Mouse (Mus musculus) c-Kit-positive CD71-positive TER-119-positive erythroid progenitor cells, embryonic 14.5 days (primary cell): ENCODE results near the gene Slc30a2.
"Not testable (repeated sequence)": the region's sequence is repeated elsewhere in the genome, so short reads cannot be mapped to it uniquely, and the experiment has no call there.

ENCODE experiments used
- DNase-seq: peaks from one replicate; pipeline ENCODE4 v3.0.0-alpha.2; 2013; ENCODE audit warnings: low spot score

Slc30a2 gene

DNA sequence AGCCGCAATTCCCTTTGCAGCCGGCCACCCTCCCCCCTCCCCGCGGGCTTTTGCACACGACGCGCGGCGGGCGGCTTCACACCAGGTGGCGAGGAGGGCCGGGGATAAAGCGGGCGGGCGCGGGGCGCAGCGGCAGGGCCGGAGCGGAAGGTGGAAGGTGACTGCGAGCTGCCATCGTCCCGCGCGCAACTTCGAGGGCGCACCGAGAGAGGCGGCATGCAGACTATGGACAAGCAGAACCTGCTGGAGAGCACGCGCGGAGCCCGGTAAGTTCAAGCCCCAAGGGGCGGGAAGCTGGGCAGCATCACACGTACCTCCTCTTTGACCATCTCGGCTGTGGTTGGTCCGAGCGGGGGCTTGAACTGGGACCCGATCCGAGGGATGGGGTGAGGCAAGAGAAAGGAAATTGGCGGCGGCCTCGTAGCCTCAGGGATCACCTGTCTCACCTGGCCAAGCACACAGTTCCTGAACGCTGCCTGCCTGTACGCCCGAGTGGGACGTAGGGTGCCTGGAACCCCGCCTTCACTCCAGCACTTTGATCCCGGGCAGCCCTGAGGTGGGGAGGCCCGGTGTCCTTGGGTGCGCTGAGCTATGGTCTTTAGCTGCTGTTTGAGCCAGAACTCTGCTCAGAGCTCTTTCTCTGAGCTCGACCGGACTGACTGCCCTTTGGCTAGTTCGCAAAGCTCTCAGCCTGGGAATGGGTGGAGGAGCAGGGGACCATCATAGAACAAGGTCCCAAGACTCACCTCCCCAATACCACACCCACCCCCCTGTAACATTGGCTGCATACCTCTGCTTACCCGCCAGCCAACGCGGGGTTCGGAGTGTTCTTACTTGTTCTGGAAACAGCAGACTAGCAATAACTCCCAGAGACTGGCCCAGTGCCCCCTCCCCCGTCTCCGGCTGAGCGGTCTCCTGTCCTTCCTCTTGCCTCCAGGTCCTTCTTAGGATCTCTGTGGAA, at the start of gene Slc30a2:
TSS of gene Slc30a2 (plus strand) at position 111 of the 961 bp plus-strand sequence.
- DNase-seq = no peak

DNA sequence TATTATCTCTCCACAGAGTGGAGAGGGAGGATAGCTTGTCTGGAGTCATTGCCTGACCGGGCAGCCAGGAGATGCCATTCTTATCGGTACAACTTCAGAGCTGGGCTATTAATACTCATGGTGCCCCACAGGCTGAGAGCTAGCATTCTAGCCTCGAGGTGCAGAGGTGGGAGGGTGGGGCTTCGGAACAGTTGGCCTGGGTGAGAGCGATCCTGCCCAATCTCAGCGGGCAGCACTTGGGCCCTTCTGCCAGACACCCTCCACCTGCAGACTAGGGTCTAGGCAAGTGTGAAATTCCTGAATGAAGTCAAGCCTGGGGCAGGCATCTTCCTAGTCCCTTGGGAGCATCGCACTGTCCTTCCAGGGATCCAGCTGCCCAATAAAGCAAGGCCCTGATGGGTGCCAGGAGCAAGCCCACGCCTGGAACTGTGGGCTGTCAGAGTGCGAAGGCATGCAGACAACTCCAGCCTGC, 49.3 kb upstream of the Slc30a2 start:
- DNase-seq = no peak

DNA sequence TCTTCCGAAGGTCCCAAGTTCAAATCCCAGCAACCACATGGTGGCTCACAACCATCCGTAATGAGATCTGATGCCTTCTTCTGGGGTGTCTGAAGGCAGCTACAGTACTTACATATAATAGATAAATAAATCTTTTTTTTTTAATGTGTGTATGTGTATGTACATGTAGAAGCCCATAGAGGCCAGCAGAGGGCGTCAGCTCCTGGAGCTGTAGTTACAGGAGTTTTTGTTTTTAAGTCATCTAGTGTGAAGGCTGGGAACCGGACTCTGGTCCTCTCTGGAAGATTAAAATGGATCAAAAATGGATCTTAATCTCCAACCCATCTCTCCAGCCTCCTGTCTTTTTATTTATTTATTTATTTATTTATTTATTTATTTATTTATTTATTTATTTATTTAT, 46.9 kb upstream of the Slc30a2 start:
- DNase-seq = not testable (repeated sequence)

DNA sequence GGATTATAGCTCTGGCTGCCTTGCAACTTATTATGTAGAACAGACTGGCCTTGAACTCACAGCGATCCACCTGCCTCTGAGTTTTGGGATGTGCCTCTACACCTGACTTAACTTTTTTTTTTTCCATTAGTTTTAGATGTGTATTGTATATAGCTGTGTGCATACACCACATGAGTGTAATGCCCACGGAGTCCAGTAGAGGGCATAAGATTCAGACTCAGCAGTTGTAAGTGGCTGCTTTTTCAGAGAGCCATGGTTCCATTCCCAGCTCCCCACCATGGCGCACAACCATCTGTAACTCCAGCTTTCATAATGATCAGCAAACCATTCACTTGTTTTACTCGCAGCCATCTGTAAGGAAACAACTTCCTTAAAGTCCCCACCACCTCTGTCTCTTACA, 46.5 kb upstream of the Slc30a2 start:
- no peak for DNase-seq

DNA sequence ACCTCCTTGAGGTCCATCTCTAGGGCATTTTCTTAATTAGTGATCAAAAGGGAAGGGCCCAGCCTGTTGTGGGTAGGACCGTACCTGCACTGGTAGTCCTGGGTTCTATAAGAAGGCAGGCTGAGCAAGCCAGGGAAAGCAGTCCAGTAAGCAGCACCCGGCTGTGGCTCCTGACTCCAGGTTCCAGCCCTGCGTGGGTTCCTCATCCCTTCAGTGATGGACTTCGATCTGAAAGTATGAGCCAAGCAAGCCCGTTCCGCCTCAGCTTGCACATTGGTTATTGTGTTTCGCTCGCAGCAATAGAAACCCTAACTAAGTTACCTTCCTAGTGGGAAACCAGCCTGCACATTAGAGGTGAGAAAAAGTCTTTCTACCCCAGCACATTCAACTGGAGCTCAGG, 45.6 kb upstream of the Slc30a2 start:
- no peak for DNase-seq

DNA sequence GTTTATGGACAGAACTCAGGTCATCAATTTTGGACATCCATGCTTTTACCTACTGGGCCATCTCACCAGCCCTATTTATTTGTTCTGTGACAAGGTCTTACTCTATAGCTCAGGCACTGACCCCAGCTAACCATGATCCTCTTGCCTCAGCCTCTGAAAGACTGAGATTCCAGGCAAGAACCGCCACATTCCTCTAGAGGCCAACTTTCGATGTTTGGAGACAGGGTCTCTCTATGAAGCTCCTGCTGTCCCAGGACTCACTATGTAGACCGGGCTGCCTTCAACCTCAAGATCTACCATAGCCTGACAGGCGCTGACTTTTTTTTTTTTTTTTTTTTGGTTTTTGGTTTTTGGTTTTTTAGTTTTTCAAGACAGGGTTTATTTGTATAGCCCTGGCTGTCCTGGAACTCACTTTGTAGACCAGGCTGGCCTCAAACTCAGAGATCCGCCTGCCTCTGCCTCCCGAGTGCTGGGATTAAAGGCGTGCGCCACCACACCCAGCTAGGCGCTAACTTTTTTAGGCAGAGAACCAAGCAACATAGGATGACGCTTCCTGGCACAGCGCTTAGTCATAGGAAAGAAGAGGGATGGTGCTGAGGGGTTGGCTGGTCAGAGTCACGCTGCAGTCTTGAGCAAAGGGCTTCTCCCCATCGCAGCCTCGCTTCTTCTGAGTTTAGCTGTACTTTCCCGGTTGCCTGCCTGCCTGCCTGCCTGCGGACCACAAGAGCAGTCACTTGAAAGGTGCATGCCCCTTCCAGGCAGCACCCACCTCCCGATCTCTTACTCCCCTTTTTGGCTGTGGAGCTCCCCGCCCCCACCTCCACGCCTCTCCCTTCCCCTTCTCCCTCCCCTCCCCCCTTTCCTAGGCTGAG, 44.1 kb upstream of the Slc30a2 start:
- no peak for DNase-seq

GRCm38 (mm10) chr4:134299498-134299810, 43.5 kb upstream of the Slc30a2 start:
- DNase-seq = no peak

- DNase-seq = no peak
Measured at GRCm38 (mm10) chr4:134300316-134300715, 42.7 kb upstream of the Slc30a2 start.

- DNase-seq = no peak
Measured at GRCm38 (mm10) chr4:134302084-134302483, 40.9 kb upstream of the Slc30a2 start.

DNA sequence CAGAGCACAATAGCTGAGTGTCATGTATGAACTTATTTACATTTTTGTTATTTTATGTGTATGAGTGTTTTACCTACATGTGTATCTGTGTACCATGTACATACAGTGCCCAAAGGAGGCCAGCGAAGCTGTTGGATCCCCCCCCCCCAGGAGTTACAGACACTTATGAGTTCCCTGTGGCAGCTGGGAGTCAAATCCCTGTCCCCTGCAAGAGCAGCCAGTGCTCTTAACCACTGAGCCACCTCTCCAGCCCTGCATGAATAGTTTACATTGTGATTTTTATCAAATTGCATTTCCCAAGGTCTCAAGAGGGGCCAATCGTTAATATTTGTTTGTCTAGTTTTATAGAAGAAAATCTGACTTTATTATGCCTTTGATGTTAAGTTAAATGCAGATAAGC, 36.0 kb upstream of the Slc30a2 start:
- DNase-seq = no peak

GRCm38 (mm10) chr4:134307367-134308072, 35.5 kb upstream of the Slc30a2 start:
- no peak for DNase-seq

- no peak for DNase-seq
Measured at GRCm38 (mm10) chr4:134310106-134310505, 32.9 kb upstream of the Slc30a2 start.

DNA sequence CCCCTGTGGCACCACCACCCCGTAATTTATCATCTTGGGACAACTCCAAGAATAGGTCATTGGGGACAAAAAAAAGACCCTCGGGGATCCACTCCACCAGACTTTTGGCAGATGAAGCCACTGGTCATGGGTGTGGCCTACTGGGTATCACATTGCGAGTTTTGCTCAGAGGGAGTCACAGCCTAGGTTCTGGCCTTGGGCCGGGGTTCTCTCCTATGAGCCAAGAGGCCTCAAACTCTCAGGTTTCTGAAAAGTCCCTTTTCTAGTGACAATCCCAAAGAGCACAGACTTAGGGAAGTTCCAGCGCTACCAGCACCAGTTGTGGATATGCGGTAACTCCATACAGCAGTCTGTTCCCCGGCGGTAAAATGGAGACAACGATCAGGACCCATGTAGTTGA, 32.3 kb upstream of the Slc30a2 start:
- no peak for DNase-seq

DNA sequence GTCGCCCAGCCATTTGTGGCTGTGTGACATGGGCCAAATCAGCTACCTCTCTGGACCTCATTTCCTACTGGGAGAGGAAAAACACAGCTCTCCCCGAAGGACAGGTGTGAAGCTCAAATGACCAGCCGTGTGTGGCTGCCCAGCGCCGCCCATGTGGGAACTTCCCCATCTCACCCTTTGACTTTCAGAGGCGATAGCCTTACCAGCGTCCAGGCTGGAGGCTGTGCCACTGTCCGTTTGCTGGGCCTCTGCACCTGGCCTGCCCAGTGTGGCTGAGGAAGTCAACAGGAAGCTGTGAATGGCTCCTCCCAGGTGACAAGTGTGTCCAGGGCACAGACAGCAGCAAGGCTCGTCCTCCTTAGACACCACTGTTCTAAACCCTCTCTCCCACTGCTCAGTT, 31.2 kb upstream of the Slc30a2 start:
- no peak for DNase-seq

GRCm38 (mm10) chr4:134312341-134312740, 30.6 kb upstream of the Slc30a2 start:
- no peak for DNase-seq

GRCm38 (mm10) chr4:134312901-134313300, 30.1 kb upstream of the Slc30a2 start:
- no peak for DNase-seq

DNA sequence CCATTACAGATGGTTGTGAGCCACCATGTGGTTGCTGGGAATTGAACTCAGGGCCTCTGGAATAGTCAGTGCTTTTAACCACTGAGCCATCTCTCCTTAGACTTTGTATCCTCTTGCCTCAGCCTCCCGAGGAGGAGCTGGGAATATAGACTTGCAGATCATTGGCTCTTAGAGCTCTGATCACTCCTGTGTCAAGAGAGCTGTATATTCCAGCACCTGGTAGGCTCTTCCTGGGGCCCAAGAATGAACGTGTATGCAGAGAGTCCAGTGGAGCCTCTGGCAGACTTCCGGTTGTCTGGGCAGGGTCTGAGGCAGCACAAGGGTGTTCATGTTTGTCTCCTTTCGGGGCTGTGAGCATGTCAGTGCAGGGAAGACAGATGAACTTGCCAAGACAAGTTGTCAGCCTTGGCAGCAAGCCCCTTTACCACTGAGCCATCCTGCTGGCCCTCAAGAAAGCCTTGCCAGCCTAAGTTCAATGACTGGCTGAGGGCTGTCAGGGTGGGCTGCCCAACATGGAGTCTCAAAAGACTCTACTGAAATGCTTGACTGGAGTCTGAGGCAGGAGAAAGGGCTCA, 28.8 kb upstream of the Slc30a2 start:
- DNase-seq = no peak

DNA sequence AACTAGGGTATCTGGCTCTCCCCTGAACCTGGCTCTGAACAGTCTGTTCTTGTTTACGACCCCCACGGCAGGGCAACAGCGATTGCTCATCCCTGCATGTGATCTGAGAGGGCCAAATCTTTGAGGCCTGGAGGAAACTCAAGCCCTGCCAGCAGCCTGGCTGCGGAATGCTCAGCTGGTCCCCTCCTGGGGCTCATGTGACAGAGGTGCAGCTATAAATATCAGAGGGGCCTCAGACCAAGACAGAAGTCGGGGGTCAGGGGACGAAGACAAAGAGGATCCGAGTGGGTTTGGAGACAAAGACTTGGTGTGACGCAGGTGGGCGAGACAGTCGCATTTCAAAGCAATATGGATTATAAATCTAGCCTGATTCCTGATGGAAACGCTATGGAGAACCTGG, 28.1 kb upstream of the Slc30a2 start, which contains the start of gene Trim63:
TSS of gene Trim63 (plus strand) at position 245 of the 400 bp plus-strand sequence.
- DNase-seq = no peak

GRCm38 (mm10) chr4:134315470-134315869, 27.5 kb upstream of the Slc30a2 start:
- no peak for DNase-seq

GRCm38 (mm10) chr4:134316390-134316789, 26.6 kb upstream of the Slc30a2 start:
- no peak for DNase-seq

DNA sequence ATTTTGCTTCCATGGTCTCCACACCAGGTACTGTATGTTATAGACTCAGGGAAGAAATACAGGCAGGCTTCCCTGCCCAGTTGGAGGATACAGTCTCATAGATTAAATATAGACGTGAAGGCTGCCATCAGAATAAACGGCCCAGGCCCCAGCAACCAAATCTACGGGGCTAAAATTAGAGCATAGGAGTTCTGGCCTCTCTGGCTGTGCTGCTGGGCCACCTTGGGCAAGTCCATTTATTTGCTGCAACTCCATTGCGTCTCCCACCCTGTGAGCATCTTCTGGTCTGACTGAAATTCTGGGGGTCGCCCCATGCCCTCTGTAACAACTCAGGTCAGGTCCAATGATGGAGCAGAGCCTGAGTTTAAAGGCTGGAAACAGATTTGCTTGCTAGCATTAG, 23.9 kb upstream of the Slc30a2 start:
- DNase-seq = no peak

GRCm38 (mm10) chr4:134319674-134320073, 23.3 kb upstream of the Slc30a2 start:
- no peak for DNase-seq
